Mouse (Mus musculus): ENCODE data around the gene Prb1. TPM values are rescaled to one million over a fixed set of nuclear protein-coding genes. Genes with fewer than 3 reads are reported as not detected.

Prb1 gene
- polyA plus RNA-seq (2017; shearing (Covaris generic)) = not detected

GRCm38 (mm10) chr6:132210421-132210820, at the start of gene Prb1:
Prb1 (minus strand) TSS chr6:132210521.

Other genes starting within 250 kb of the Prb1 start
- not detected for gene Prpmp5, start 104.2 kb upstream of the Prb1 start, polyA plus RNA-seq (2017; shearing (Covaris generic))
- gene Gm8882, start 153.6 kb upstream of the Prb1 start, polyA plus RNA-seq (2017; shearing (Covaris generic)) = not detected

Data from CD4-positive, CD25-positive, alpha-beta regulatory T cell, adult 9 weeks (primary cell).